Mouse (Mus musculus): ENCODE measurements at regions not wholly inside any gene's neighbourhood (a gene's known extent, or its start where the extent isn't known, plus 50 kb on each side); places are given as distances from the start of the nearest gene placed in this dataset.

- 38% methylated on average over 7 of the region's 7 CpGs for WGBS
- Histone ChIP-seq H3K27me3 (no peaks in the 10 kb centered on the region), H3K4me3 (no peak overlapping the region), H3K27ac (no peak overlapping the region), H3K4me2 (no peak overlapping the region), H3K36me3 (no peaks in the 10 kb centered on the region), H3K9me3 (no peaks in the 10 kb centered on the region), H3K9ac (no peak overlapping the region), H3K4me1 (peaks cover 5% of the 10 kb centered on the region; the same call in 1 of the 2 replicates)
- no peak for ATAC-seq (ENCODE audit: insufficient number of reproducible peaks, insufficient read depth, low FRiP score, low TSS enrichment, low read depth)
Measured at GRCm38 (mm10) chr3:131975940-131976628, 109.0 kb upstream of the Dkk2 start.

GRCm38 (mm10) chr3:131983292-131983691, 101.8 kb upstream of the Dkk2 start:
- Histone ChIP-seq H3K27me3 (no peaks in the 10 kb centered on the region), H3K9ac (no peak overlapping the region), H3K27ac (no peak overlapping the region), H3K4me1 (peaks cover 7% of the 10 kb centered on the region; the same call in 1 of the 2 replicates), H3K36me3 (no peaks in the 10 kb centered on the region), H3K9me3 (no peaks in the 10 kb centered on the region), H3K4me3 (no peak overlapping the region), H3K4me2 (no peak overlapping the region)
- 55% methylated on average over 2 of the region's 2 CpGs for WGBS
- ATAC-seq (ENCODE audit: insufficient number of reproducible peaks, insufficient read depth, low FRiP score, low TSS enrichment, low read depth): no peak

GRCm38 (mm10) chr3:131998838-131999613, 86.1 kb upstream of the Dkk2 start:
- H3K9me3 ChIP-seq: no peaks in the 10 kb centered on the region
- no peak overlapping the region for H3K4me3 ChIP-seq
- no peak overlapping the region; the same call in 1 of the 2 replicates for H3K27ac ChIP-seq
- H3K9ac ChIP-seq: no peak overlapping the region
- no peaks in the 10 kb centered on the region for H3K27me3 ChIP-seq
- no peak for ATAC-seq (ENCODE audit: insufficient number of reproducible peaks, insufficient read depth, low FRiP score, low TSS enrichment, low read depth)
- peaks cover 12% of the 10 kb centered on the region for H3K4me1 ChIP-seq
- WGBS: 34% methylated on average over 6 of the region's 6 CpGs
- H3K36me3 ChIP-seq: no peaks in the 10 kb centered on the region
- no peak overlapping the region for H3K4me2 ChIP-seq

GRCm38 (mm10) chr3:132006191-132006590, 78.9 kb upstream of the Dkk2 start:
- Histone ChIP-seq H3K4me2 (no peak overlapping the region), H3K9ac (no peak overlapping the region), H3K27me3 (no peaks in the 10 kb centered on the region), H3K9me3 (no peaks in the 10 kb centered on the region), H3K36me3 (no peaks in the 10 kb centered on the region), H3K4me1 (peaks cover 4% of the 10 kb centered on the region; the same call in 1 of the 2 replicates), H3K4me3 (no peak overlapping the region), H3K27ac (no peak overlapping the region)
- ATAC-seq (ENCODE audit: insufficient number of reproducible peaks, insufficient read depth, low FRiP score, low TSS enrichment, low read depth): no peak
- 60% methylated on average over 7 of the region's 7 CpGs for WGBS

GRCm38 (mm10) chr3:132006912-132007311, 78.2 kb upstream of the Dkk2 start:
- WGBS: 59% methylated on average over 11 of the region's 11 CpGs

GRCm38 (mm10) chr3:132007356-132007755, 77.7 kb upstream of the Dkk2 start:
- H3K36me3 ChIP-seq: no peaks in the 10 kb centered on the region
- H3K9ac ChIP-seq: no peak overlapping the region
- ATAC-seq (ENCODE audit: insufficient number of reproducible peaks, insufficient read depth, low FRiP score, low TSS enrichment, low read depth): no peak
- H3K4me3 ChIP-seq: no peak overlapping the region
- 58% methylated on average over 4 of the region's 4 CpGs for WGBS
- H3K4me1 ChIP-seq: peaks cover 4% of the 10 kb centered on the region; the same call in 1 of the 2 replicates
- no peak overlapping the region for H3K27ac ChIP-seq
- H3K4me2 ChIP-seq: no peak overlapping the region
- H3K27me3 ChIP-seq: no peaks in the 10 kb centered on the region
- no peaks in the 10 kb centered on the region for H3K9me3 ChIP-seq

More at GRCm38 (mm10) chr3:132006912-132007311, 78.2 kb upstream of the Dkk2 start:
- no peak for ATAC-seq (ENCODE audit: insufficient number of reproducible peaks, insufficient read depth, low FRiP score, low TSS enrichment, low read depth)
- H3K4me1 ChIP-seq: peaks cover 4% of the 10 kb centered on the region; the same call in 1 of the 2 replicates
- no peak overlapping the region for H3K27ac ChIP-seq
- no peak overlapping the region for H3K4me3 ChIP-seq
- no peaks in the 10 kb centered on the region for H3K27me3 ChIP-seq
- no peak overlapping the region for H3K4me2 ChIP-seq
- H3K36me3 ChIP-seq: no peaks in the 10 kb centered on the region
- no peak overlapping the region for H3K9ac ChIP-seq
- no peaks in the 10 kb centered on the region for H3K9me3 ChIP-seq

- 59% methylated on average over 6 of the region's 6 CpGs for WGBS
- H3K27me3 ChIP-seq: no peaks in the 10 kb centered on the region
- no peak overlapping the region for H3K4me3 ChIP-seq
- H3K4me2 ChIP-seq: no peak overlapping the region
- H3K4me1 ChIP-seq: peaks cover 6% of the 10 kb centered on the region; the same call in 1 of the 2 replicates
- no peak overlapping the region for H3K9ac ChIP-seq
- H3K27ac ChIP-seq: no peak overlapping the region
- no peaks in the 10 kb centered on the region for H3K36me3 ChIP-seq
- no peak for ATAC-seq (ENCODE audit: insufficient number of reproducible peaks, insufficient read depth, low FRiP score, low TSS enrichment, low read depth)
- H3K9me3 ChIP-seq: no peaks in the 10 kb centered on the region
Measured at GRCm38 (mm10) chr3:132015205-132015604, 69.9 kb upstream of the Dkk2 start.

- Histone ChIP-seq H3K9ac (no peak overlapping the region), H3K36me3 (no peaks in the 10 kb centered on the region), H3K9me3 (no peaks in the 10 kb centered on the region), H3K27ac (no peak overlapping the region), H3K27me3 (no peaks in the 10 kb centered on the region), H3K4me1 (peaks cover 6% of the 10 kb centered on the region; the same call in 1 of the 2 replicates), H3K4me2 (no peak overlapping the region), H3K4me3 (no peak overlapping the region)
- 36% methylated on average over 15 of the region's 15 CpGs for WGBS
- no peak for ATAC-seq (ENCODE audit: insufficient number of reproducible peaks, insufficient read depth, low FRiP score, low TSS enrichment, low read depth)
Measured at GRCm38 (mm10) chr3:132017485-132018261, 67.4 kb upstream of the Dkk2 start.

GRCm38 (mm10) chr3:132018505-132018904, 66.6 kb upstream of the Dkk2 start:
- no peak overlapping the region for H3K27ac ChIP-seq
- no peak for ATAC-seq (ENCODE audit: insufficient number of reproducible peaks, insufficient read depth, low FRiP score, low TSS enrichment, low read depth)
- no peak overlapping the region for H3K4me2 ChIP-seq
- H3K4me3 ChIP-seq: no peak overlapping the region
- H3K9me3 ChIP-seq: no peaks in the 10 kb centered on the region
- 82% methylated on average over 2 of the region's 2 CpGs for WGBS
- no peaks in the 10 kb centered on the region for H3K27me3 ChIP-seq
- no peak overlapping the region for H3K9ac ChIP-seq
- H3K4me1 ChIP-seq: peaks cover 6% of the 10 kb centered on the region; the same call in 1 of the 2 replicates
- H3K36me3 ChIP-seq: no peaks in the 10 kb centered on the region

- Histone ChIP-seq H3K27me3 (no peaks in the 10 kb centered on the region), H3K4me1 (peaks cover 6% of the 10 kb centered on the region; the same call in 1 of the 2 replicates), H3K4me2 (no peak overlapping the region), H3K9me3 (no peaks in the 10 kb centered on the region), H3K27ac (no peak overlapping the region), H3K9ac (no peak overlapping the region), H3K4me3 (no peak overlapping the region), H3K36me3 (no peaks in the 10 kb centered on the region)
- no peak for ATAC-seq (ENCODE audit: insufficient number of reproducible peaks, insufficient read depth, low FRiP score, low TSS enrichment, low read depth)
- WGBS: 56% methylated on average over 4 of the region's 4 CpGs
Measured at GRCm38 (mm10) chr3:132022032-132022431, 63.1 kb upstream of the Dkk2 start.

GRCm38 (mm10) chr3:132023342-132023741, 61.8 kb upstream of the Dkk2 start:
- H3K4me1 ChIP-seq: no peaks in the 10 kb centered on the region
- no peaks in the 10 kb centered on the region for H3K27me3 ChIP-seq
- H3K4me2 ChIP-seq: no peak overlapping the region
- no peak overlapping the region for H3K4me3 ChIP-seq
- H3K36me3 ChIP-seq: no peaks in the 10 kb centered on the region
- no peak overlapping the region for H3K9ac ChIP-seq
- ATAC-seq (ENCODE audit: insufficient number of reproducible peaks, insufficient read depth, low FRiP score, low TSS enrichment, low read depth): no peak
- no peaks in the 10 kb centered on the region for H3K9me3 ChIP-seq
- 0 out of 2 replicates have a peak overlapping the region, but pooled peaks have one; percentile 1 for H3K27ac ChIP-seq
- WGBS: 60% methylated on average over 6 of the region's 6 CpGs

Data from embryonic facial prominence, embryonic 13.5 days (tissue).